Mouse (Mus musculus): ENCODE measurements at regions not wholly inside any gene's neighbourhood (a gene's known extent, or its start where the extent isn't known, plus 50 kb on each side); places are given as distances from the start of the nearest gene placed in this dataset.

GRCm38 (mm10) chr13:51325298-51325697 is 83.1 kb upstream of the S1pr3 start:
- Histone ChIP-seq H3K27ac (no peak overlapping the region), H3K4me3 (replicated peaks) (no peak overlapping the region), H3K4me1 (replicated peaks) (peaks cover 11% of the 10 kb centered on the region), H3K4me2 (replicated peaks) (no peak overlapping the region), H3K36me3 (no peaks in the 10 kb centered on the region), H3K27me3 (no peaks in the 10 kb centered on the region), H3K9me3 (no peaks in the 10 kb centered on the region), H3K9ac (replicated peaks) (no peak overlapping the region)
- 64% methylated on average over 5 of the region's 5 CpGs for WGBS
- ATAC-seq: no peak

DNA sequence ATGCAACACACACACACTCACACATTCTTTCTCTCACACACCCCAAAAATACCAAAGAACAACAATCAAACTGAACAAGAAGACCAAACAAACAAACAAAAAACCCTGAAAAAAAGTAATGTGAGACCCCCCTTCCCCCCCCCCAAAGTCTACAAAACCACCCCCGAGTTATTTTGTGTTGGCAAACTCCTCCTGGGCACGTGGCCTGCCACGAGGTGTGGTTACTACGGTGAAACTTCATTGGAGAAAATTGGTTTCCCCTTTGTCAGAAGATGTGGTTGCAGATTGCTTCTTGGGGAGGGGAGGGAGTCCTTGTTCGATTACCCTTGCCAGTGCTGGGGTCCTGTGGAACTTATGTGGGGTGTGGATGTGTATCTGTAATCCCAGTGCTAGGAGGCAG is 82.3 kb upstream of the S1pr3 start:
- Histone ChIP-seq H3K9me3 (no peaks in the 10 kb centered on the region), H3K36me3 (no peaks in the 10 kb centered on the region), H3K4me3 (replicated peaks) (no peak overlapping the region), H3K27ac (no peak overlapping the region), H3K27me3 (no peaks in the 10 kb centered on the region), H3K4me1 (replicated peaks) (peaks cover 11% of the 10 kb centered on the region), H3K9ac (replicated peaks) (no peak overlapping the region), H3K4me2 (replicated peaks) (no peak overlapping the region)
- no peak for ATAC-seq
- WGBS: 78% methylated on average over 5 of the region's 5 CpGs

- peaks cover 11% of the 10 kb centered on the region for H3K4me1 ChIP-seq (replicated peaks)
- no peak overlapping the region for H3K27ac ChIP-seq
- no peaks in the 10 kb centered on the region for H3K27me3 ChIP-seq
- no peak overlapping the region for H3K4me3 ChIP-seq (replicated peaks)
- WGBS: 55% methylated on average over 15 of the region's 15 CpGs
- no peaks in the 10 kb centered on the region for H3K9me3 ChIP-seq
- no peak overlapping the region for H3K4me2 ChIP-seq (replicated peaks)
- H3K9ac ChIP-seq (replicated peaks): no peak overlapping the region
- no peaks in the 10 kb centered on the region for H3K36me3 ChIP-seq
- peak; percentile 69; the same call in 1 of the 2 replicates for ATAC-seq
Observed at GRCm38 (mm10) chr13:51328131-51328970, 80.1 kb upstream of the S1pr3 start.

DNA sequence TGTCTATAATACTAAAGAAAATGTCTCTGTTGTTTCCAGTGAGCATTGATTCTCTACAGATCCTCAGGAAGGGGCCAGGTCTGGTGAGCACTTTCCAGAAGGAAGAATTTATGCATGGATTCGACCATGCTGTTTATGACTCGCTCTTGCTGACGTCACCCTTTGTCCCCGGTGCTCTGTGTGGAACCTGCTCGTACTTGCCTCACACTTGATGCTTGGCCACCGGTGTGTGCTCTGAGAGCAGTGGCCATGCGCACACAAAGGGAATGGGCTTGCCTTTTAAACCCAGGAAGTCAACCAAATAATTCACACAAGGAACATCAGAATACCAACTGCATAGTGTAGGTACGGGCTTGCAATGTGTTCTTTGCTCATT is 79.5 kb upstream of the S1pr3 start:
- Histone ChIP-seq H3K9ac (replicated peaks) (no peak overlapping the region), H3K27ac (no peak overlapping the region), H3K4me1 (replicated peaks) (peaks cover 11% of the 10 kb centered on the region), H3K4me3 (replicated peaks) (no peak overlapping the region), H3K27me3 (no peaks in the 10 kb centered on the region), H3K36me3 (no peaks in the 10 kb centered on the region), H3K9me3 (no peaks in the 10 kb centered on the region), H3K4me2 (replicated peaks) (no peak overlapping the region)
- 47% methylated on average over 8 of the region's 8 CpGs for WGBS
- ATAC-seq: 0 out of 2 replicates have a peak, but pooled peaks have one; percentile 44

DNA sequence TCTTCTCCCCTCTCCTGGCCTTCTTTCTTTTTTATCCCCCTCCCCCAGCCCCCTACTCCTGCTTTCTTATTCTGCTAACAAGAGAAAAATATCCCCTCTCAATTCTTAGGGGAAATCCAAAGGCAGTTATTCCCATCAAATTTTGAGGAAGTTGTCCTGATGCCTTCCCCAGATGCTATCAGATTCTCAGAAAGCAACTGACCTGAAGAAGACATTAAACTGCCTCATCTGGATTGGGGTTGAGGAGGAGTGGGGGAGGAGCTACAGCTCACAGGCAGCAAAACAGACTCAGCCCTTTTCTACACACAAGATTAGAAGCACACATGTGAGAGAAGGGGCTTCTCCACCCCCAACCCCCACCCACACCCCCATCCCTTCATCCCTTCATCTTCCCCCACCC is 78.7 kb upstream of the S1pr3 start:
- ATAC-seq: no peak
- Histone ChIP-seq H3K4me3 (replicated peaks) (no peak overlapping the region), H3K9me3 (no peaks in the 10 kb centered on the region), H3K9ac (replicated peaks) (no peak overlapping the region), H3K36me3 (no peaks in the 10 kb centered on the region), H3K27me3 (no peaks in the 10 kb centered on the region), H3K27ac (no peak overlapping the region), H3K4me2 (replicated peaks) (no peak overlapping the region), H3K4me1 (replicated peaks) (peaks cover 11% of the 10 kb centered on the region)

- H3K4me1 ChIP-seq (replicated peaks): peaks cover 11% of the 10 kb centered on the region
- H3K9me3 ChIP-seq: no peaks in the 10 kb centered on the region
- no peaks in the 10 kb centered on the region for H3K36me3 ChIP-seq
- no peak overlapping the region for H3K4me3 ChIP-seq (replicated peaks)
- H3K27me3 ChIP-seq: no peaks in the 10 kb centered on the region
- no peak overlapping the region for H3K27ac ChIP-seq
- WGBS: 88% methylated on average over 7 of the region's 7 CpGs
- no peak for ATAC-seq
- H3K4me2 ChIP-seq (replicated peaks): no peak overlapping the region
- H3K9ac ChIP-seq (replicated peaks): no peak overlapping the region
Observed at GRCm38 (mm10) chr13:51332271-51332670, 76.2 kb upstream of the S1pr3 start.

GRCm38 (mm10) chr13:51333481-51333880 is 75.0 kb upstream of the S1pr3 start:
- H3K9ac ChIP-seq (replicated peaks): no peak overlapping the region
- WGBS: 85% methylated on average over 5 of the region's 5 CpGs
- H3K4me3 ChIP-seq (replicated peaks): no peak overlapping the region
- H3K27me3 ChIP-seq: no peaks in the 10 kb centered on the region
- H3K4me1 ChIP-seq (replicated peaks): peaks cover 7% of the 10 kb centered on the region
- no peak overlapping the region for H3K4me2 ChIP-seq (replicated peaks)
- H3K27ac ChIP-seq: no peak overlapping the region
- H3K9me3 ChIP-seq: no peaks in the 10 kb centered on the region
- no peaks in the 10 kb centered on the region for H3K36me3 ChIP-seq
- no peak for ATAC-seq

GRCm38 (mm10) chr13:51336726-51337125 is 71.7 kb upstream of the S1pr3 start:
- H3K36me3 ChIP-seq: no peaks in the 10 kb centered on the region
- WGBS: 83% methylated on average over 5 of the region's 5 CpGs
- ATAC-seq: no peak
- no peak overlapping the region for H3K4me3 ChIP-seq (replicated peaks)
- H3K4me1 ChIP-seq (replicated peaks): no peaks in the 10 kb centered on the region
- no peak overlapping the region for H3K9ac ChIP-seq (replicated peaks)
- H3K27me3 ChIP-seq: no peaks in the 10 kb centered on the region
- no peak overlapping the region for H3K27ac ChIP-seq
- no peak overlapping the region for H3K4me2 ChIP-seq (replicated peaks)
- H3K9me3 ChIP-seq: 0 out of 2 replicates have a peak, but pooled peaks cover 4% of the 10 kb centered on the region

GRCm38 (mm10) chr13:51337931-51338330 is 70.5 kb upstream of the S1pr3 start:
- Histone ChIP-seq H3K9ac (replicated peaks) (no peak overlapping the region), H3K27ac (no peak overlapping the region), H3K4me1 (replicated peaks) (no peaks in the 10 kb centered on the region), H3K27me3 (no peaks in the 10 kb centered on the region), H3K4me2 (replicated peaks) (no peak overlapping the region), H3K9me3 (0 out of 2 replicates have a peak, but pooled peaks cover 4% of the 10 kb centered on the region), H3K4me3 (replicated peaks) (no peak overlapping the region), H3K36me3 (no peaks in the 10 kb centered on the region)
- no peak for ATAC-seq
- WGBS: 97% methylated on average over 16 of the region's 16 CpGs

DNA sequence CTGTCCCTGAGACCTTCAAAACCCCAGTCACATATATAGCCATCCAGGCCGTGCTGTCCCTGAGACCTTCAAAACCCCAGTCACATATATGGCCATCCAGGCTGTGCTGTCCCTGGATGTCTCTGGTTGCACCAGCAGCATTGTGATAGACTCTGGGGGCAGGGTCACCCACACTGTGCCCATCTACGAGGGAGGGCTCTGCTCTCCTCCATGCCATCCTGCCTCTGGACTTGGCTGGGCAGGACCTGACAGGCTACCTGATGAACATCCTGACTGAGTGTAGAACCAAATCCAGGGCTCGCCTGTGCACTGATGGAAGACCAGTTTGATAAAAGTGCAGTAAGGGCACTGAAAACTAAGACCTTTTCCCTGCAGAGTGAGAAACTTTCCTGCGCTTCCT is 63.1 kb upstream of the S1pr3 start:
- no peak overlapping the region for H3K4me3 ChIP-seq (replicated peaks)
- no peak overlapping the region for H3K9ac ChIP-seq (replicated peaks)
- 68% methylated on average over 4 of the region's 4 CpGs for WGBS
- H3K9me3 ChIP-seq: 0 out of 2 replicates have a peak, but pooled peaks cover 4% of the 10 kb centered on the region
- no peaks in the 10 kb centered on the region for H3K36me3 ChIP-seq
- H3K27me3 ChIP-seq: no peaks in the 10 kb centered on the region
- peak; percentile 40 for ATAC-seq
- peak overlapping the region; percentile 80 for H3K27ac ChIP-seq
- H3K4me2 ChIP-seq (replicated peaks): no peak overlapping the region
- peaks cover 23% of the 10 kb centered on the region for H3K4me1 ChIP-seq (replicated peaks)

- ATAC-seq: peak; percentile 82
- no peaks in the 10 kb centered on the region for H3K36me3 ChIP-seq
- no peak overlapping the region for H3K4me2 ChIP-seq (replicated peaks)
- 13% methylated on average over 8 of the region's 8 CpGs for WGBS
- H3K4me1 ChIP-seq (replicated peaks): peaks cover 23% of the 10 kb centered on the region
- H3K27me3 ChIP-seq: no peaks in the 10 kb centered on the region
- no peak overlapping the region for H3K4me3 ChIP-seq (replicated peaks)
- H3K9ac ChIP-seq (replicated peaks): peak overlapping the region; percentile 19; the same call in 1 of the 2 replicates
- peak overlapping the region; percentile 80 for H3K27ac ChIP-seq
- H3K9me3 ChIP-seq: 0 out of 2 replicates have a peak, but pooled peaks cover 4% of the 10 kb centered on the region
Observed at GRCm38 (mm10) chr13:51345839-51346550, 62.4 kb upstream of the S1pr3 start.

DNA sequence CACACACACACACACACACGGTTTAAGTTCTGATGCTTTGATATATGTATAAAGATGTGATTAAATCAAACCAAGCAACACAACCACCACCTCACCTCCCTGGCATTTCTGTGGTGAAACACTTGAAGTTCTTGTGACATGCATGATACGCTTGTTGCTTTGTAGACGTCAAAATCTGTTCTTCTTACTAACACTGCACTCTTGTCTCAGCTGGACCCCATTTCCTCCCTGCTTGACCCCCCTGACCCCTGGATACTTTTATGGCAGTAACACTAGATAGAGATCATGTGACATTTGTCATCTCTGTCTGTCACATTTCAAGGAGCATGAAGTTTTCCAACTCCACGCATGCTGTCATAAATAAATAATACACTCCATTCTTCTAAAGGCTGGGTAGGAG is 59.7 kb upstream of the S1pr3 start:
- Histone ChIP-seq H3K4me3 (replicated peaks) (no peak overlapping the region), H3K9ac (replicated peaks) (no peak overlapping the region), H3K4me1 (replicated peaks) (peaks cover 23% of the 10 kb centered on the region), H3K9me3 (no peaks in the 10 kb centered on the region), H3K27ac (no peak overlapping the region), H3K36me3 (no peaks in the 10 kb centered on the region), H3K27me3 (no peaks in the 10 kb centered on the region), H3K4me2 (replicated peaks) (no peak overlapping the region)
- WGBS: 73% methylated on average over 4 of the region's 4 CpGs
- no peak for ATAC-seq

Measured in midbrain, embryonic 13.5 days (tissue).